Mouse (Mus musculus) adrenal gland, postnatal 0 days (tissue): ENCODE measurements around the gene Zfp82. TPM values are rescaled to one million over a fixed set of nuclear protein-coding genes. Genes with fewer than 3 reads are reported as not detected.

Source experiments
- microRNA-seq: library from miRNA; unstranded; fragments of <30 nt; microRNA quantifications from one replicate; pipeline ENCODE4, GENCODE M21; 2016; ENCODE audit warnings: borderline replicate concordance; ENCODE audit not compliant: insufficient number of aligned reads
- polyA plus RNA-seq: library from polyadenylated mRNA; unstranded; fragments of >200 nt; fragmentation: Nextera tagmentation; extraction: Ambion mirVana; gene quantifications from 2 replicates; pipeline ENCODE4 v1.2.1, GENCODE M21; 2015

Gene Zfp82
- 1.8 and 2.3 TPM in 2 replicates for polyA plus RNA-seq

GRCm38 (mm10) chr7:30072146-30073028 is at the start of gene Zfp82:
Zfp82 (minus strand) TSS chr7:30072900.

GRCm38 (mm10) chr7:30121308-30122187 is 48.8 kb upstream of the Zfp82 start, which contains the start of gene Zfp382:
Zfp382 (plus strand) TSS chr7:30121942.

GRCm38 (mm10) chr7:30094646-30095429 is 22.1 kb upstream of the Zfp82 start, which contains the start of gene Zfp260:
Zfp260 (plus strand) TSS chr7:30094777.

GRCm38 (mm10) chr7:30090092-30090969 is 17.6 kb upstream of the Zfp82 start, which contains the start of the genes Gm26920 and Zfp566:
Gm26920 (minus strand) TSS chr7:30090410.
Zfp566 (minus strand) TSS chr7:30090527.

GRCm38 (mm10) chr7:30050882-30051548 is 21.7 kb downstream of the Zfp82 start, which contains the start of gene Zfp14:
Zfp14 (minus strand) TSS chr7:30051380.

Small RNA genes lying within 50 kb of the gene (microRNA-seq; reads per million reads assigned to microRNA genes)
- gene Gm23368 = not detected

Other genes starting within 250 kb of the Zfp82 start
- 1.9 and 2.1 TPM in 2 replicates for gene Zfp940, start 219.2 kb downstream of the Zfp82 start, polyA plus RNA-seq
- 2.2 and 3.1 TPM in 2 replicates for gene Zfp420, start 212.9 kb downstream of the Zfp82 start, polyA plus RNA-seq
- gene Zfp27, start 166.3 kb downstream of the Zfp82 start, polyA plus RNA-seq = 4.8 and 6.3 TPM in 2 replicates
- 4.1 and 4.2 TPM in 2 replicates for gene Zfp383, start 164.7 kb downstream of the Zfp82 start, polyA plus RNA-seq
- gene Zfp74, start 118.8 kb downstream of the Zfp82 start, polyA plus RNA-seq = 5.6 and 8.2 TPM in 2 replicates
- gene Zfp568, start 88.9 kb downstream of the Zfp82 start, polyA plus RNA-seq = 3.0 and 3.1 TPM in 2 replicates
- 3.5 and 4.4 TPM in 2 replicates for gene Zfp14, start 21.5 kb downstream of the Zfp82 start, polyA plus RNA-seq
- gene Gm26920, start 17.5 kb upstream of the Zfp82 start, polyA plus RNA-seq = 0.74 and 0.83 TPM in 2 replicates
- 3.9 and 5.6 TPM in 2 replicates for gene Zfp566, start 17.6 kb upstream of the Zfp82 start, polyA plus RNA-seq
- 47.3 and 47.5 TPM in 2 replicates for gene Zfp260, start 21.9 kb upstream of the Zfp82 start, polyA plus RNA-seq
- gene Zfp382, start 49.0 kb upstream of the Zfp82 start, polyA plus RNA-seq = 3.9 and 5.4 TPM in 2 replicates
- gene Zfp146, start 96.8 kb upstream of the Zfp82 start, polyA plus RNA-seq = 6.1 and 7.2 TPM in 2 replicates
- 44.3 and 48.0 TPM in 2 replicates for gene Cox7a1, start 111.2 kb upstream of the Zfp82 start, polyA plus RNA-seq
- 132 and 167 TPM in 2 replicates for gene Capns1, start 125.9 kb upstream of the Zfp82 start, polyA plus RNA-seq
- 136 and 153 TPM in 2 replicates for gene Polr2i, start 159.0 kb upstream of the Zfp82 start, polyA plus RNA-seq
- 167 and 170 TPM in 2 replicates for gene Tbcb, start 159.4 kb upstream of the Zfp82 start, polyA plus RNA-seq
- gene Ovol3, start 162.8 kb upstream of the Zfp82 start, polyA plus RNA-seq = not detected in 2 replicates
- gene Thap8, start 207.2 kb upstream of the Zfp82 start, polyA plus RNA-seq = 0.43 and 0.65 TPM in 2 replicates
- 2.7 and 3.7 TPM in 2 replicates for gene Wdr62, start 207.5 kb upstream of the Zfp82 start, polyA plus RNA-seq
- 23.7 and 60.5 TPM in 2 replicates for gene Clip3, start 218.8 kb upstream of the Zfp82 start, polyA plus RNA-seq
- 67.9 and 101 TPM in 2 replicates for gene Alkbh6, start 235.8 kb upstream of the Zfp82 start, polyA plus RNA-seq
- 10.1 and 17.2 TPM in 2 replicates for gene Syne4, start 241.9 kb upstream of the Zfp82 start, polyA plus RNA-seq
- 1.7 and 4.2 TPM in 2 replicates for gene E130208F15Rik, start 248.8 kb upstream of the Zfp82 start, polyA plus RNA-seq